Mouse (Mus musculus): ENCODE results near the gene Cfap99. TPM values are rescaled to one million over a fixed set of nuclear protein-coding genes. Genes with fewer than 3 reads are reported as not detected.

Cfap99 gene
- total RNA-seq, 2 experiments from 2014 or later, result 0.20 to 0.66 TPM

GRCm38 (mm10) chr5:34326249-34326691 lies 37.9 kb downstream of the Cfap99 start:
- no peak for DNase-seq (ENCODE audit: extremely low spot score in 1 of 2, low spot score in 1 of 2)

DNA sequence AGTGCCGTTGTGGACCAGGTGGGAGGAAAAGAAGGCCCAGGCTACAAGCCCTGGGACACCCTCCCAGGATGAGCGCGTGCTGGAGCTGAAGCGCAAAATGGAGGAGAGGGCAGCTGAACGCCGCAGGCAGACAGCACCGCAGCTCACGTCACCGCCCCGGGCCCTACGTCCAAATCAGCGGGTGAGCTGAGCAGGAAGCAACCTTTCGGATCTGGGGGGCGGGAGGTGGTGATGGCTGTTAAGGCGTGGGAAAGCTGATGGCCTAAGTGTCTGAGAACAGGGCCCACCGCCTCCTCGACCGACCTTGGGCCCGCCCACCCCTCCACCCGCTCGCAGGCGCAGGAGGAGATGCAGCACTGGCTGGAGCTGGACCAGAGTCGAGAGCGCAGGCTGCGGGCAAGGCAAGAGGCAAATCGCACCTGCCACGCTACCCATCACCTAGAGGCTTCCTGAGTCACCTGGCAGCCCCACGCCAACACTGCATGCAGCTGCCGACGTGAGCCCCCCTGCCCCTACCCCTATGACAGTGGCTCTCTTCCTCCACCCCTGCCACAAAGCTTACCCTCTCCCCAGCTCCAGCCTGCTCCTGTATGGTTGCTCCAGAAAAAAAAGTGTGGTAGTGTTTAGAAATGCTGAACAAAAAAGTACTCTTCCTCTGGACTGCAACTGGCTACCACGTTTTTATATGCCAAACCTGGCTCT lies 38.6 kb downstream of the Cfap99 start:
- DNase-seq (ENCODE audit: extremely low spot score in 1 of 2, low spot score in 1 of 2), result no peak

DNA sequence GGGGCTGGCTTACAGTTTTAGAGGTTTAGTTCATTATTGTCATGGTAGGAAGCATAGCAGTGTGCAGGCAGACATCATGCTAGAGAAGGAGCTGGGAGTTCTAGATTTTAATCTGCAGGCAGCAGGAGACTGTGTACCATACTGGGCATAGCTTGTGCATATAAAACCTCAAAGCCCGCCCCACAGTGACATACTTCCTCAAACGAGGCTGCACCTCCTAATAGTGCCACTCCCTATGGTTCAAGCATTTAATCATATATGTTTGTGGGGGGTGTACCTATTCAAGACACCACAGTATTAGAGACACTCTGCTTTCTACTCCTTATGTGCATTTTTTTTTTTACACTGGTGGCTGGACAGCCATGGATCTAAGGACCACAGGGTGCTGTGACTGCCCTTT lies 41.7 kb downstream of the Cfap99 start:
- no peak for DNase-seq (ENCODE audit: extremely low spot score in 1 of 2, low spot score in 1 of 2)

DNA sequence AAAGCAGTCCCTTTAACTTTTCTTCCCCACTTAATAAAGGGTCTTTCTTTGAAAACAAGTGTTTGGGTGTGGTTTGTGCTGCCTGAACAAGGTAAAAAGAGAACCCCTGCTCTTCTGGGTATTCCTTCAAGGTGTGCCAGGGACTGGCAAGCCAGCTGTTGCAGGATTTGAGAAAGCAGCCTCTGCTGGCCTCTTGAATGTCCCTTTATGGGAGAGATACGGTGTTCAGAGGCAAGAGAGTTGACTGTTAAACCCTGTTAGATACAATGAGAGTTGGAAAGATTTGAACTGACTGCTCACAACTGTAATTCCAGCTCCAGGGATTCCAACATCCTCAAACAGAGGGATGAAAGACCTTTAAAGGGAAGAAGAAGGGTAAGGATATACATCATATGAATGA lies 45.7 kb downstream of the Cfap99 start:
- DNase-seq (ENCODE audit: extremely low spot score in 1 of 2, low spot score in 1 of 2), result no peak

- no peak for DNase-seq (ENCODE audit: extremely low spot score in 1 of 2, low spot score in 1 of 2)
Observed at GRCm38 (mm10) chr5:34335539-34336096, 47.2 kb downstream of the Cfap99 start.

- peak; percentile 88 to 93 for DNase-seq (ENCODE audit: extremely low spot score in 1 of 2, low spot score in 1 of 2)
Observed at GRCm38 (mm10) chr5:34336097-34336774, 47.8 kb downstream of the Cfap99 start, which contains the start of gene Rnf4. Gene Rnf4, plus strand, starts transcription at chr5:34336289.

- peak; percentile 17 to 33 for DNase-seq (ENCODE audit: extremely low spot score in 1 of 2, low spot score in 1 of 2)
Observed at GRCm38 (mm10) chr5:34336775-34337450, 48.5 kb downstream of the Cfap99 start.

DNA sequence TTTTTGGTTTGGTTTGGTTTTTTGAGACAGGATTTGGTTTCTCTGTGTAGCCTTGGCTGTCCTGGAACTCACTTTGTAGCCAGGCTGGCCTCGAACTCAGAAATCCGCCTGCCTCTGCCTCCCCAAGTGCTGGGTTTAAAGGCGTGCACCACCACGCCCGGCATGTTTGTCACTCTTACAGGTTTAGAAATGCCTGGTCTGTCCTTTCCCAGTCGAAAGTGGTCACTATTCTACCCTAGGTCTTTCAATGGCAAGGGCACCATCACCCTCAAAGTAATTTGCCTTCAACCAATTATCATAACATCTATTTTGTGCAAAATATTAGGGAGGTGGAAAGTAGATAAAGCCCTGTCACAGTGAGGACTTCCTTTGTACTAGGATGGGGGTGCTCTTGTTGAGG lies 51.8 kb downstream of the Cfap99 start:
- DNase-seq (ENCODE audit: extremely low spot score in 1 of 2, low spot score in 1 of 2), result no peak

- no peak for DNase-seq (ENCODE audit: extremely low spot score in 1 of 2, low spot score in 1 of 2)
Observed at GRCm38 (mm10) chr5:34352084-34352631, 63.8 kb downstream of the Cfap99 start.

DNA sequence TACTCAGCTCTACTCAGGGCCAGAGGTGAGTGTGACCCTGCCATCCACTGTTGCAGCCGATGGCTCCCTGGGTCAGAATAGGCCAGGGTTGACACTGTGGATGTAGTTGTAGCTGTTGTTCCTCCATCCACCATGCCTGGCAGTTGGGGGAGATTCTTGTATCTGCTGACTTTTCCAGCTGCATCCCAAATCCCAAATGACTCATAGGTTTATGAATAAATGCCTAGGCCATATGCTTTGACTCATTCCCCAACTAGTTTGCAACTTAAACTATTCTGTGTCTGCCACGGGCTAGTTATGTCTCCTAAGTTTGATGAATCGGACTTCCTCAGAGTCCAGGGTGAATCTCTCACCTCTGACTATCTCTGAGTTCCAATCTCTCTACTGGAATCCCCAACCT lies 71.9 kb downstream of the Cfap99 start:
- no peak for DNase-seq (ENCODE audit: extremely low spot score in 1 of 2, low spot score in 1 of 2)

- DNase-seq (ENCODE audit: extremely low spot score in 1 of 2, low spot score in 1 of 2), result no peak
Observed at GRCm38 (mm10) chr5:34363115-34363514, 74.7 kb downstream of the Cfap99 start.

DNA sequence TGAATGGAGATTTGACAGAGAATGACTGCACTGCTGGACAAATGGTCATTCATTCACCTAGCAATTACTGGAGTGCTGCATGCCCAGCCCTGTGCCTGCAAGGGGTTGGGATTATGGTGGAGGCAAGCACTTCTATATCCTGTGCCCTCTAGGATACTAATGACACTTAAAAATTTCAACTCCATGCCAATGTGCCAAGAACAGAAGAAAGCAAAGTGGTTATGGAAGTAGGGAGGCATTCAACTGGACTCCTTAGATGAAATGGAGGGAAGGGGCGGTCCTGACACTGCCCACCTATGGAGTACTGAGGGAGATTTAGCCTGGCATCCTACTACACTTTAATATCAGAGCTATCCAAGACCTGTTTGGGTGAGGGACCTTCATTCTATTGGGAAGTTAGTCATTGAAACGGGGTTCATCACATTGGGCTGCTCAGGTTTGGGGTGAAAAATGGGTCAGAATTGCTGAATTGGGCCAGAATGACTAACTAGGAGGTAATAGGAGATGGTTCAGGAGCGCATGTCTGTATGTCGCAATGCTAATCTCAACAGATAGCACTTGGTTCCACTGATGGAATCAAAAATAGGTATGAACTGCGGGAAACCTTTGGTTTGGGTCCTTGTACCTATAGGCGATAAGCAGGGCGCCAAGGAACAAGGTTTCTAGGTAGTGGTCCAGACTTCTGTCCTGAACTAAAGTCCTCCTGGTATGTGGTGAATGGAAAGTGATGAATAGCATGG lies 80.3 kb downstream of the Cfap99 start:
- no peak for DNase-seq (ENCODE audit: extremely low spot score in 1 of 2, low spot score in 1 of 2)

- DNase-seq (ENCODE audit: extremely low spot score in 1 of 2, low spot score in 1 of 2), result peak; percentile 91 to 93
Observed at GRCm38 (mm10) chr5:34369341-34370021, 81.1 kb downstream of the Cfap99 start, which contains the start of gene Fam193a. Gene Fam193a, plus strand, starts transcription at chr5:34369933.

GRCm38 (mm10) chr5:34370022-34370823 lies 81.8 kb downstream of the Cfap99 start:
- peak; percentile 27 to 31 for DNase-seq (ENCODE audit: extremely low spot score in 1 of 2, low spot score in 1 of 2)

DNA sequence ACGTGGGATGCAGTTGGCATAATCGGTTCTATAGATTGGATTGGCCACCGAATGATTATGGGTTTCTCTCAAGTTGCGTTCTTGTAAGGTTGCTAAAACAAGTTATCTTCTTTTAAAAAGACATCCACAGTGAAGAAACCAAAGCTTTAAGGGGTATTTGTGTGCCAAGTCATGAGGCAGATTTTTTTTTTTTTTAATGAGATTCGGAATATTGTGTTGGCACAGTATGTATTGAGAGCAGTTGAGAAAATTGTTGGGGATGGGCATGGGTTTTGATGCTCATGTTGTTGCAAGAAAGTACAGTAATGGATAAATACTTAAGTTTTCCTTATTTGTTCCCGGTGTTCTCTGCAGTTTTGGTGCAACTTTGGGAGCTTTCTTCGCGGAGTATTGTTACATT lies 82.4 kb downstream of the Cfap99 start:
- no peak for DNase-seq (ENCODE audit: extremely low spot score in 1 of 2, low spot score in 1 of 2)

DNA sequence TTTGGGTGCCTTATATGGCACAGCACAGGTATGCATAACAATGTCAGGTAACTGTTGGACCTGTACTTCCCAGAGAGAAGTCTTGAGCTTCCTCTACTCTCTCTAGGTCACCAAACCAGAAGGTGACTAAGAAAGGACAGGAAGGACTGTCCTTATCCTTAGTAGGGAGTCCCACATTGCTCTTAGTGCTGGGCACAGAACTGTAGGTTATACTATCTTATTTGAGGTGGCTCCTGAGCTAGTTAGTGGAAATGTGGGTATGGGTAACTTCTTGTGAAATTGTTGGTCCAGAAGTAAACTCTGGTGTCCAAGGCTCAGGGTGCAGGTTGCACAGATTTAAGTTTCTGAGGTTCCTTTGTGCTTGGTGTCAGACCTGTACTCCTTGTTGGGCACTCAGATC lies 83.7 kb downstream of the Cfap99 start:
- DNase-seq (ENCODE audit: extremely low spot score in 1 of 2, low spot score in 1 of 2), result no peak

DNA sequence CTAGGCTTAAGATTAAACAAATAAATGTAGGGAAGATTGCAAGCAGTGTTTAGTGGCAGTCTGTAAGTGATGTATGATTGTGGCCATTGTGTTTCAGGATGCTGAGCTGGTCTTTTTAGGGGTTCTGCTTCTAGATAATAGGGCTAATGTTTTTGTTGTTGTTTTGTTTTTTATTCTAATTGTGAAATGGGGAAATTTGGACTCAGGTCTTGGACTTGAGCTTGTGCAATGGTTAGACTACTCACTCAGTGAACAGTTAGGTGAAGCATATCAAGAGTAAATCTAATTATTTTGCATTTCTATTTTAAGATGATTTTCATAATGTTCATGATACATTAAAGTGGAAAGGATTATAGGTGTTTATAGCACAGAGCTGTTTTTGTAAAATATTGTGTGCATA lies 84.1 kb downstream of the Cfap99 start:
- DNase-seq (ENCODE audit: extremely low spot score in 1 of 2, low spot score in 1 of 2), result no peak

Measured in layer of hippocampus, postnatal 25 days (tissue).